21 mouse cellular contexts compared by ENCODE assay signal in the genomic region with DNA sequence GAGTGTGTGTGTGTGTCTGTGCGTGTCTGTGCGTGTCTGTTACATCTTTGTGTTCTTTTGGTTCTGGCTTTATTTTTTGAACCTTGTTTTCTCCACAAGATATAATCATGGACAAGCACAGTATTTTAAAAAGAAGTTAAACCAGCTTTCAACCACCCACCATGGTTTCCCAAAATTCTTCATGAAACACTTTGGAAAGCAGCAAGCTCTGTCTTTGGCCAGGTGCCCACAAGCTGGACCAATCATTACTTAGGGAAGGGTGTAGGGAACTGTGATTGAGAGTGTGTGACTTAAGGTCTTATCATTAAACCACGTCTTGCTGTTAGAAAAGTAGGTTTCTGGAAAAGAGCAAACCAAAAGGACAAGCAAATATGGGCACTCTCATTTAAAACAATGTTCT.
DNase-seq lines count a peak whose midpoint lies in the region; ATAC-seq lines count a peak whose summit lies in the region.
"Had no signal": no experiment of that assay in that cellular context is flagged by ENCODE, and none has a peak within 500 bp of the region (broad histone marks: within the 10 kb centered on the region; RNA-seq: fewer than 3 reads in every experiment).

No protein-coding gene starts in this region.

- WGBS in heart, embryonic 12.5 days: 77% methylated on average over 3 of the region's 3 CpGs

- intact Hi-C loops in left cerebral cortex, postnatal 14 days (cut with DNase I): no loop called here

- no peak overlapping the region for H3K4me2 ChIP-seq in heart, embryonic 12.5 days
- H3K4me2 ChIP-seq: embryonic facial prominence, embryonic 12.5 days; heart, embryonic 15.5 days; liver, embryonic 13.5 days had no signal

- ATAC-seq in heart, embryonic 12.5 days (ENCODE audit: insufficient number of reproducible peaks, low FRiP score): no peak
- ATAC-seq: forebrain, embryonic 14.5 days; intestine, embryonic 16.5 days had no signal

- H3K4me1 ChIP-seq in heart, embryonic 12.5 days (replicated peaks): no peaks in the 10 kb centered on the region
- H3K4me1 ChIP-seq: embryonic facial prominence, embryonic 12.5 days; heart, embryonic 15.5 days; liver, embryonic 13.5 days had no signal

- no peak overlapping the region for H3K4me3 ChIP-seq in heart, embryonic 12.5 days
- H3K4me3 ChIP-seq: embryonic facial prominence, embryonic 12.5 days; heart, embryonic 15.5 days; liver, embryonic 13.5 days had no signal

- no peak overlapping the region for H3K27ac ChIP-seq in heart, embryonic 12.5 days (ENCODE audit: poor library complexity, severe bottlenecking)
- H3K27ac ChIP-seq: embryonic facial prominence, embryonic 12.5 days; heart, embryonic 15.5 days; liver, embryonic 13.5 days had no signal

- DNase-seq in left cerebral cortex, adult 18-20 months (ENCODE audit: low spot score in 2 of 2): peak; percentile 50 to 65
- no peak for DNase-seq in left cerebral cortex, adult 11 months (ENCODE audit: low spot score)
- DNase-seq in frontal cortex, postnatal 10 days (ENCODE audit: low spot score in 2 of 2): peak; percentile 21 to 22
- DNase-seq in left cerebral cortex, postnatal 14 days (ENCODE audit: low spot score in 2 of 2): peak; percentile 41 to 57
- DNase-seq in right cerebral cortex, postnatal 14 days: peak; percentile 62
- DNase-seq in urinary bladder, postnatal 10 days (ENCODE audit: low spot score): no peak
- DNase-seq in heart, adult 11 months: no peak
- DNase-seq: adrenal gland, postnatal 36 days; B cell, adult 2 months; cerebellum, adult 2 months; cerebellum, postnatal 36 days; kidney, postnatal 25 days; liver, embryonic 13.5 days; lung, adult 18-20 months; lung, postnatal 10 days; midbrain, embryonic 14.5 days had no signal

- no peak overlapping the region for H3K9ac ChIP-seq in heart, embryonic 12.5 days
- H3K9ac ChIP-seq: embryonic facial prominence, embryonic 12.5 days; heart, embryonic 15.5 days; liver, embryonic 13.5 days had no signal

- no peaks in the 10 kb centered on the region for H3K27me3 ChIP-seq in heart, embryonic 12.5 days (replicated peaks)
- H3K27me3 ChIP-seq: embryonic facial prominence, embryonic 12.5 days; heart, embryonic 15.5 days; liver, embryonic 13.5 days had no signal

- no peaks in the 10 kb centered on the region for H3K36me3 ChIP-seq in heart, embryonic 12.5 days
- H3K36me3 ChIP-seq: embryonic facial prominence, embryonic 12.5 days; heart, embryonic 15.5 days; liver, embryonic 13.5 days had no signal

- no peaks in the 10 kb centered on the region for H3K9me3 ChIP-seq in heart, embryonic 12.5 days (replicated peaks)
- H3K9me3 ChIP-seq: embryonic facial prominence, embryonic 12.5 days; heart, embryonic 15.5 days; liver, embryonic 13.5 days had no signal

Comparison
In these comparisons a context has a peak if more than half of its experiments do, and no peak if none do; other contexts are left out.
1. DNase-seq: peak in left cerebral cortex, adult 18-20 months (2 of 2), frontal cortex, postnatal 10 days (2 of 2), left cerebral cortex, postnatal 14 days (2 of 2) and right cerebral cortex, postnatal 14 days (single experiment); none in left cerebral cortex, adult 11 months (single experiment), urinary bladder, postnatal 10 days (single experiment) and heart, adult 11 months (single experiment).